In the genomic region with DNA sequence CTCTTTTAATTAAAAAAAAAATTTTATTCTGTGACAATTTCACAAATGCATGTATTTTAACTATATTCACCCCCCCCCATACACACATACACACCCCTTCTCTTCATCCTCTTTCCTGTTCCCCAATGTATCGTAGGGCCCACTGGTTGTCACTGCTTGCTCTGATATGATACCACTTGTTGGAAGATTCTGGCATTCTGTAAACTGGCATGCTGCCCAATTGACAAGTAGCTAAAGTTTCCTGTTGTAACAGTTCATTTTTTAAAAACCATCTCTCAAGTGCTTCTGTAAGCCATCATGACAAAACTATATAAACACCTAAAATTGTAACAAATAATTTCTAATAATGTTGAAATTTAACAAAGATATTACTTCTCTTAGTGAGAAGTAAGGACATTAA, we compare ENCODE assay signal across 24 mouse cellular contexts. TPM values are rescaled to one million over a fixed set of nuclear protein-coding genes. Genes with fewer than 3 reads are reported as not detected.
DNase-seq lines count a peak whose midpoint lies in the region; ATAC-seq and TF ChIP-seq lines count a peak whose summit lies in the region.
"Had no signal": no experiment of that assay in that cellular context is flagged by ENCODE, and none has a peak within 500 bp of the region (broad histone marks: within the 10 kb centered on the region; RNA-seq: fewer than 3 reads in every experiment).

No protein-coding gene starts in this region.

- no peaks in the 10 kb centered on the region for H3K79me2 ChIP-seq in MEL (ENCODE audit: control insufficient read depth, insufficient read depth, low read length, poor library complexity)

- TF ChIP-seq EP300 in lung, postnatal 0 days (IDR thresholded peaks at IDR 0.05) = no peak
- TF ChIP-seq EP300 in MEL (IDR thresholded peaks at IDR 0.05; ENCODE audit: low read depth in 1 of 2, low read length in 2 of 2) = peak in 1 of 2 experiments; percentile 43; a peak in 3 of 4 replicates

- no peaks in the 10 kb centered on the region for H3K9me3 ChIP-seq in limb, embryonic 11.5 days (ENCODE audit: control insufficient read depth, low read length)
- no peaks in the 10 kb centered on the region for H3K9me3 ChIP-seq in limb, embryonic 10.5 days (replicated peaks)
- H3K9me3 ChIP-seq in lung, embryonic 14.5 days (ENCODE audit: low read depth, low read length) = no peaks in the 10 kb centered on the region
- H3K9me3 ChIP-seq in lung, postnatal 0 days (ENCODE audit: low read length) = no peaks in the 10 kb centered on the region
- H3K9me3 ChIP-seq in MEL (replicated peaks; ENCODE audit: insufficient read depth, low read length) = no peaks in the 10 kb centered on the region
- H3K9me3 ChIP-seq: G1E had no signal

- no peak overlapping the region for H3K4me2 ChIP-seq in limb, embryonic 11.5 days (ENCODE audit: low read depth, severe bottlenecking)
- no peak overlapping the region for H3K4me2 ChIP-seq in lung, embryonic 14.5 days
- no peak overlapping the region for H3K4me2 ChIP-seq in lung, postnatal 0 days (replicated peaks; ENCODE audit: low read depth, low read length)

- 97% methylated on average over 1 of the region's 1 CpGs for WGBS in limb, embryonic 11.5 days
- WGBS in limb, embryonic 10.5 days = 94% methylated on average over 1 of the region's 1 CpGs
- WGBS in lung, embryonic 14.5 days = 58% methylated on average over 1 of the region's 1 CpGs
- WGBS in lung, postnatal 0 days = 73% methylated on average over 1 of the region's 1 CpGs

- peaks cover 4% of the 10 kb centered on the region; the same call in 1 of the 2 replicates for H3K36me3 ChIP-seq in limb, embryonic 11.5 days (ENCODE audit: control insufficient read depth, insufficient read depth, low read length)
- H3K36me3 ChIP-seq in limb, embryonic 10.5 days = peaks cover 39% of the 10 kb centered on the region
- H3K36me3 ChIP-seq in lung, embryonic 14.5 days (ENCODE audit: insufficient read depth) = peaks cover 25% of the 10 kb centered on the region
- peaks cover 14% of the 10 kb centered on the region; the same call in 1 of the 2 replicates for H3K36me3 ChIP-seq in lung, postnatal 0 days (ENCODE audit: insufficient read depth, low read length)
- H3K36me3 ChIP-seq in MEL (ENCODE audit: control insufficient read depth in 1 of 2, insufficient read depth in 2 of 2, low read length in 2 of 2) = peaks cover 2% of the 10 kb centered on the region in 2 experiments; a peak in 2 of 4 replicates

- DNase-seq in limb, embryonic 11.5 days (ENCODE audit: low spot score) = peak; percentile 16
- no peak for DNase-seq in limb, embryonic 10.5 days (ENCODE audit: low spot score)
- DNase-seq in lung, embryonic 14.5 days = peak; percentile 54
- DNase-seq in lung, postnatal 25 days (ENCODE audit: low spot score) = no peak
- DNase-seq in lung, postnatal 10 days = peak; percentile 14
- no peak for DNase-seq in lung, postnatal 0 days (ENCODE audit: low spot score)
- DNase-seq in MEL (ENCODE audit: low read depth, low spot score) = peak; percentile 64
- no peak for DNase-seq in layer of hippocampus, postnatal 14 days (ENCODE audit: low spot score in 2 of 2)
- DNase-seq: adrenal gland, adult 2 months; adrenal gland, adult 8-10 months; adrenal gland, postnatal 10 days; adrenal gland, postnatal 14 days; adrenal gland, postnatal 25 days; adrenal gland, postnatal 36 days; B cell, adult 2 months; cerebellum, adult 11 months; cerebellum, adult 11-12 months; cerebellum, adult 18-20 months had no signal

- no peaks in the 10 kb centered on the region for H3K27me3 ChIP-seq in limb, embryonic 11.5 days (ENCODE audit: control insufficient read depth, insufficient read depth, low read length)
- no peaks in the 10 kb centered on the region for H3K27me3 ChIP-seq in limb, embryonic 10.5 days (ENCODE audit: low read depth, poor library complexity, severe bottlenecking)
- H3K27me3 ChIP-seq in lung, embryonic 14.5 days (ENCODE audit: insufficient read depth, low read length) = no peaks in the 10 kb centered on the region
- H3K27me3 ChIP-seq in lung, postnatal 0 days (replicated peaks; ENCODE audit: insufficient read depth, low read length) = no peaks in the 10 kb centered on the region
- no peaks in the 10 kb centered on the region for H3K27me3 ChIP-seq in MEL (ENCODE audit: control insufficient read depth in 1 of 2, insufficient read depth in 2 of 2, low read length in 2 of 2)
- H3K27me3 ChIP-seq: CH12.LX, Patski had no signal

- no peak for TF ChIP-seq CTCF in lung, embryonic 14.5 days (IDR thresholded peaks at IDR 0.05; ENCODE audit: low read depth)
- TF ChIP-seq CTCF in lung, postnatal 0 days (IDR thresholded peaks at IDR 0.05) = no peak
- no peak for TF ChIP-seq CTCF in MEL (IDR thresholded peaks at IDR 0.05 in 2 of 3, conservative IDR thresholded peaks at IDR 0.05 in 1 of 3; ENCODE audit: control insufficient read depth in 1 of 3, insufficient read depth in 1 of 3, low read depth in 2 of 3, low read length in 3 of 3, poor library complexity in 1 of 3, severe bottlenecking in 1 of 3)

- H3K9ac ChIP-seq in limb, embryonic 11.5 days (ENCODE audit: low read length) = no peak overlapping the region
- no peak overlapping the region for H3K9ac ChIP-seq in lung, embryonic 14.5 days
- H3K9ac ChIP-seq in lung, postnatal 0 days (replicated peaks; ENCODE audit: low read depth) = no peak overlapping the region
- no peak overlapping the region for H3K9ac ChIP-seq in MEL (ENCODE audit: control insufficient read depth, low read depth, low read length, poor library complexity, severe bottlenecking)

- no peak for TF ChIP-seq RAD21 in MEL (IDR thresholded peaks at IDR 0.05; ENCODE audit: low read depth, low read length)

- ATAC-seq in limb, embryonic 11.5 days (ENCODE audit: insufficient number of reproducible peaks, low FRiP score, low TSS enrichment, low read depth) = no peak
- no peak for ATAC-seq in lung, embryonic 14.5 days (ENCODE audit: insufficient read depth)
- ATAC-seq in lung, postnatal 0 days = no peak
- ATAC-seq: activated CD4-positive, CD25-positive, alpha-beta regulatory T cell, adult 4 months; CD4-positive, CD25-positive, alpha-beta regulatory T cell, adult 4 months; Patski had no signal

- no peak overlapping the region for H3K4me3 ChIP-seq in limb, embryonic 11.5 days (ENCODE audit: low read depth, low read length)
- no peak overlapping the region for H3K4me3 ChIP-seq in limb, embryonic 10.5 days
- no peak overlapping the region for H3K4me3 ChIP-seq in lung, embryonic 14.5 days (ENCODE audit: low read depth, low read length)
- H3K4me3 ChIP-seq in lung, postnatal 0 days (ENCODE audit: low read depth, low read length) = no peak overlapping the region
- no peak overlapping the region for H3K4me3 ChIP-seq in MEL (ENCODE audit: control insufficient read depth in 1 of 2, insufficient read depth in 1 of 2, low read depth in 2 of 2, low read length in 2 of 2)

- H3K4me1 ChIP-seq in limb, embryonic 11.5 days (ENCODE audit: control insufficient read depth, insufficient read depth, low read length) = no peaks in the 10 kb centered on the region
- peaks cover 8% of the 10 kb centered on the region; the same call in 1 of the 2 replicates for H3K4me1 ChIP-seq in limb, embryonic 10.5 days
- no peaks in the 10 kb centered on the region for H3K4me1 ChIP-seq in lung, embryonic 14.5 days (ENCODE audit: insufficient read depth)
- H3K4me1 ChIP-seq in lung, postnatal 0 days (ENCODE audit: insufficient read depth, low read depth, low read length) = no peaks in the 10 kb centered on the region
- no peaks in the 10 kb centered on the region; a peak in 2 of 4 replicates for H3K4me1 ChIP-seq in MEL (ENCODE audit: control insufficient read depth in 1 of 2, insufficient read depth in 2 of 2, low read length in 2 of 2)

- H3K27ac ChIP-seq in limb, embryonic 11.5 days (replicated peaks; ENCODE audit: low read depth, low read length) = no peak overlapping the region
- no peak overlapping the region for H3K27ac ChIP-seq in limb, embryonic 10.5 days
- no peak overlapping the region for H3K27ac ChIP-seq in lung, embryonic 14.5 days (ENCODE audit: low read depth)
- no peak overlapping the region for H3K27ac ChIP-seq in lung, postnatal 0 days (ENCODE audit: low read length)
- H3K27ac ChIP-seq in MEL (ENCODE audit: control insufficient read depth, low read depth, low read length) = no peak overlapping the region

- no peak for TF ChIP-seq POLR2A in MEL (IDR thresholded peaks at IDR 0.05; ENCODE audit: control insufficient read depth in 1 of 2, insufficient read depth in 1 of 2, low read depth in 1 of 2, low read length in 2 of 2, poor library complexity in 1 of 2)

TF ChIP-seq in MEL, 35 proteins besides CTCF, POLR2A, EP300 and RAD21 (continues in another document):
- TF ChIP-seq MAX (IDR thresholded peaks at IDR 0.05; ENCODE audit: low read length) = no peak

RNA-seq across cellular contexts. Expression of a gene that starts 10.3 kb away (rescaled TPM):
- polyA plus RNA-seq in limb, embryonic 11.5 days (2014; fragmentation: Nextera tagmentation; extraction: Ambion mirVana) = 0.81 and 0.92 TPM in 2 replicates
- 0.06 and 0.26 TPM in 2 replicates for polyA plus RNA-seq in limb, embryonic 10.5 days (2016; fragmentation: Nextera tagmentation; extraction: Ambion mirVana)
- polyA plus RNA-seq in lung, embryonic 14.5 days (2014; fragmentation: Nextera tagmentation; extraction: Ambion mirVana) = 0.67 and 1.0 TPM in 2 replicates
- polyA plus RNA-seq in lung, postnatal 0 days (2015; fragmentation: Nextera tagmentation; extraction: Ambion mirVana) = 4.7 and 6.8 TPM in 2 replicates
- total RNA-seq in MEL (2012; rRNA removed) = not detected in 2 replicates
- polyA plus RNA-seq in MEL (2012; ENCODE audit: insufficient read depth in 1 of 2, insufficient read length in 2 of 2, low read depth in 1 of 2, low replicate concordance in 2 of 2, missing spikeins in 1 of 2) = not detected
- total RNA-seq in layer of hippocampus, postnatal 14 days (2021) = 10 to 100 TPM in 1 of 2 experiments, 1 to 10 TPM in 1; 8.4 to 10.8 TPM
- total RNA-seq: CH12.LX had no signal
- polyA plus RNA-seq: activated CD4-positive, CD25-positive, alpha-beta regulatory T cell, adult 4 months; C2C12; CD4-positive, CD25-positive, alpha-beta regulatory T cell, adult 4 months; G1E had no signal

RNA-seq across cellular contexts. Expression of a gene that starts 37.3 kb away (rescaled TPM):
- 31.8 and 37.2 TPM in 2 replicates for polyA plus RNA-seq in limb, embryonic 11.5 days (2014; fragmentation: Nextera tagmentation; extraction: Ambion mirVana)
- polyA plus RNA-seq in limb, embryonic 10.5 days (2016; fragmentation: Nextera tagmentation; extraction: Ambion mirVana) = 27.5 and 31.2 TPM in 2 replicates
- polyA plus RNA-seq in lung, embryonic 14.5 days (2014; fragmentation: Nextera tagmentation; extraction: Ambion mirVana) = 30.6 and 33.5 TPM in 2 replicates
- 15.4 and 17.5 TPM in 2 replicates for polyA plus RNA-seq in lung, postnatal 0 days (2015; fragmentation: Nextera tagmentation; extraction: Ambion mirVana)
- total RNA-seq in MEL (2012; rRNA removed) = 14.4 and 14.8 TPM in 2 replicates
- polyA plus RNA-seq in MEL (2012; ENCODE audit: insufficient read depth in 1 of 2, insufficient read length in 2 of 2, low read depth in 1 of 2, low replicate concordance in 2 of 2, missing spikeins in 1 of 2) = 10 to 100 TPM in 1 of 2 experiments, not detected in 1; 24.1 TPM
- total RNA-seq in layer of hippocampus, postnatal 14 days (2021) = 10 to 100 TPM; 15.1 to 16.7 TPM

RNA-seq across cellular contexts. Expression of a gene that starts 51.3 kb away (rescaled TPM):
- 0.09 and 0.11 TPM in 2 replicates for polyA plus RNA-seq in limb, embryonic 11.5 days (2014; fragmentation: Nextera tagmentation; extraction: Ambion mirVana)
- not detected in 2 replicates for polyA plus RNA-seq in limb, embryonic 10.5 days (2016; fragmentation: Nextera tagmentation; extraction: Ambion mirVana)
- 0.20 and 0.26 TPM in 2 replicates for polyA plus RNA-seq in lung, embryonic 14.5 days (2014; fragmentation: Nextera tagmentation; extraction: Ambion mirVana)
- 0.53 and 0.98 TPM in 2 replicates for polyA plus RNA-seq in lung, postnatal 0 days (2015; fragmentation: Nextera tagmentation; extraction: Ambion mirVana)
- not detected in 2 replicates for total RNA-seq in MEL (2012; rRNA removed)
- polyA plus RNA-seq in MEL (2012; ENCODE audit: insufficient read depth in 1 of 2, insufficient read length in 2 of 2, low read depth in 1 of 2, low replicate concordance in 2 of 2, missing spikeins in 1 of 2) = not detected
- total RNA-seq in layer of hippocampus, postnatal 14 days (2021) = 10 to 100 TPM; 37.3 to 44.4 TPM
- total RNA-seq: CH12.LX had no signal
- polyA plus RNA-seq: C2C12, G1E, Patski had no signal

Comparison
In these comparisons a context has a peak if more than half of its experiments do, and no peak if none do; other contexts are left out.
1. DNase-seq: peak in limb, embryonic 11.5 days (single experiment), lung, embryonic 14.5 days (single experiment), lung, postnatal 10 days (single experiment) and MEL (single experiment); none in limb, embryonic 10.5 days (single experiment), lung, postnatal 25 days (single experiment), lung, postnatal 0 days (single experiment) and layer of hippocampus, postnatal 14 days (0 of 2).